Mouse (Mus musculus) G1E (cell line): ENCODE data around the gene Lrig1.

Source experiments
- CTCF ChIP-seq: IDR thresholded peaks from 2 replicates; pipeline ENCODE4 v1.5.1; 2012; ENCODE audit warnings: low read depth, low read length, inconsistent platforms, mixed read lengths
- GATA1 ChIP-seq: IDR thresholded peaks from 2 replicates; pipeline ENCODE4 v1.6.1; 2012; ENCODE audit warnings: borderline replicate concordance, low read length, inconsistent platforms, mixed read lengths
- POLR2AphosphoS5 ChIP-seq: IDR thresholded peaks from 2 replicates; pipeline ENCODE4 v1.6.1; 2012; ENCODE audit warnings: low read depth, low read length, inconsistent platforms; ENCODE audit not compliant: insufficient replicate concordance
- TAL1 ChIP-seq: conservative IDR thresholded peaks from 2 replicates; pipeline ENCODE4 v1.6.1; 2012; ENCODE audit warnings: low read depth, low read length, inconsistent platforms, mixed read lengths

- TF ChIP-seq CTCF, result no peak
- TF ChIP-seq GATA1, result no peak
- TF ChIP-seq TAL1, result no peak
- no peak for TF ChIP-seq POLR2AphosphoS5
Measured at GRCm38 (mm10) chr6:94669370-94669769, 30.6 kb downstream of the Lrig1 start.
